Mouse (Mus musculus): ENCODE results near the gene Lhx4.

GRCm38 (mm10) chr1:155729113-155729795 is 22.2 kb downstream of the Lhx4 start:
- TF ChIP-seq CTCF (conservative IDR thresholded peaks at IDR 0.05; ENCODE audit: low read length) (no peak), NANOG (IDR thresholded peaks at IDR 0.05; ENCODE audit: borderline replicate concordance, low read length) (no peak), POU5F1 (IDR thresholded peaks at IDR 0.05; ENCODE audit: borderline replicate concordance, low read length) (no peak)
